Mouse (Mus musculus): ENCODE data around the gene Csnk1g1.

Csnk1g1 gene

GRCm38 (mm10) chr9:65908394-65909300, at the start of gene Csnk1g1, which contains the start of gene Trip4:
TSS of gene Csnk1g1 (plus strand) at chr9:65908924.
TSS of gene Trip4 (minus strand) at chr9:65908794.
- DNase-seq (ENCODE audit: low spot score), result peak; percentile 97

GRCm38 (mm10) chr9:65859656-65860055, 49.1 kb upstream of the Csnk1g1 start:
- no peak for DNase-seq (ENCODE audit: low spot score)

DNA sequence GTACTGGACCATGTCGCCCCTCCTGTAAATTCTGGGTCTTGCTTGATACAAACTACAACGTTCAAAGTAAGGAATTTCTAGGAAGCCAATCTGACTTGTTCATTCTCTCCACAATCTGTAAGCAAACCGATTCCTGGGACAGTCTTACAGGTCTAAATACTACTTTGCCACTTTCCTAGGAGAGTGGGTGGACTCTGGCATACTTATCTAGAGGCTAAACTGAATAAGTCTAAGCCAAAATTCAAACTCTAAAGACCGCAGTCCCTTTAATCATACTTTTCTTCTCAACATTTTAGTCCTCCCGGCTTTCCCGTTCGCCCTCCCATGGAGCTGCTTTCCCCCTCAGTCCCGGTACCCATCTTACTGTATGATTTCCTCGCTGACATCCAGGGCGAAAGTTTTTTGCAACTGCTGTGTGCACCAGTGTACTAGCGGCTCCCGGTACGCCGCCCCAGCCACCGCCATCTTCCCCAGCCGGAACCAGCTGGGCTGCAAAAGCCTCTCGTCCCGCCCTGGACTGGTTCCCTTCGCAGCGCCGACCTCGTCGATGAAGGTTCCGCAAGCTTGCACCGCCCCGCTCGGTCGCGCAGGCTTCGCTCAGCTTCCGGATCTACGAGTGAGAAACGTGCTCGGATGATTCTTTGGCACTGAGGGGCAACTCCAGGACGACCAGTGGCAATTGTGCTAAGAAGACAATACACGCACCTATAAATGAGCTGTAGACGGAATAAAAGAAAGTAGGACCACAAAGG, 24.0 kb upstream of the Csnk1g1 start:
- DNase-seq (ENCODE audit: low spot score), result peak; percentile 88

- DNase-seq (ENCODE audit: low spot score), result peak; percentile 68
These were observed 18.5 kb upstream of the Csnk1g1 start, which contains the start of gene Pclaf for GRCm38 (mm10) chr9:65890143-65890628. TSS of gene Pclaf (plus strand) at chr9:65890237.

- DNase-seq (ENCODE audit: low spot score), result no peak
These were observed 17.6 kb upstream of the Csnk1g1 start for GRCm38 (mm10) chr9:65891126-65891525.

DNA sequence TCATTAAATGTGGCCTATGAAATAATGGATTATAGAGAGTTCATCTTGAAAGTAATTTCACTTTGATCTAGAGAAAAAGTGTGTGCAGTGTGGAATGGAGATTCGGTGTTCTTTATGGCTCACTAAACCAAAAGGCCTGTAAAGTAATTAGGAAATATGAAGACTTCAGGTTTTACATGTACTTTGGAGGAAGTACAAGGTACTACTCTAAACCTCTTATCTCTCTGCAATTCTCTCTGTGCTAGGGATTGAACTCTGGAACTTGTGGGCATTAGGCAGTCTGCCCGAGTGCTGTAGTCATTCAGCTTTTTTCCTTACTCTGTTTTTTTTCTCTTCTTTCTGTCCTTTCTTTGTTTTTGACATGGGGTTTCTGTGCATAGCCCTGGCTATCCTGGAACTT, 11.7 kb upstream of the Csnk1g1 start:
- no peak for DNase-seq (ENCODE audit: low spot score)

- no peak for DNase-seq (ENCODE audit: low spot score)
These were observed 5.8 kb upstream of the Csnk1g1 start for GRCm38 (mm10) chr9:65902879-65903278.

DNA sequence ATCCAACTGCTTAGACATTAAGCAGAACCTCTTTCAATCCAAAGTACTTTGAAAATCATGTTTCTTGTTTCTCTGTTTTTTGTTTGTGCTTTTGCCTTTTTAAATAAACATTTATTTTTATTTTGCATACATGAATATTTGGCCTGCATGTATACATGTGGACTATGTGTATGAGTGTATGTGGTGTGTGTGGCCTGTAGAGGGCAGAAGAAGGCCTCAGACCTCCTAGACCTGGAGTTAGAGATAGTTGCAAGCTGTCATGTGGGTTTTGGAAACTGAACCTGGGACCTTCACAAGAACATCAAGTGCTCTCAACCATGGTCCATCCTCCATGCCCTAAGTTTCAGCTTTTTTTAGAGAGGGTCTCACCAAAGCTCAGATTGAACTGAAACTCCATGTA, 5.3 kb upstream of the Csnk1g1 start:
- DNase-seq (ENCODE audit: low spot score), result no peak

DNA sequence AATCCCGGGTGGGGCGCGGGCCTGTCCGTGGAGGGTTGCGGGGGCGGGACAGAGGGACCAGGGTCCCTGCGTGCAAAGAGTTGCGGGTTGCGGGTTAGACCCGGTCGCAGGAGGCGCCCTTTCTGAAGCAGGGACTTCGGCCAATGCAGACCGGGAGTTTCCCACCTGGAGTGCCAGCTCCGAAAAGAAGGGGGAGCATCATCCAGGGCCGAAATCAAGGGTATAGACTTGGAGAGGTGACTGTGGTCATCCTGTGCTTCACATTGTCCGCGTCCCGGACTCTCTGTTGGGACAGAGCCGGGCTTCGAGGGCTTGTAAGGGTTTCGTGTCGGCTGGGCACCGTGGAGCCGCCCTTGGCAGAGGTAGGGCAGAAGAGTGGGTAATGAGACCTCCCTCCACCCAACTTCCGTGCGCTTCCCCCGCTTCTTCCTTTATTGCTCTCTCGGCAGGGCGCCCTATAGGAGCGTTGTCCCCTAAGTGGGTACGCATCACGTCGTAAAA, 627 bp downstream of the Csnk1g1 start:
- DNase-seq (ENCODE audit: low spot score), result peak; percentile 50

DNA sequence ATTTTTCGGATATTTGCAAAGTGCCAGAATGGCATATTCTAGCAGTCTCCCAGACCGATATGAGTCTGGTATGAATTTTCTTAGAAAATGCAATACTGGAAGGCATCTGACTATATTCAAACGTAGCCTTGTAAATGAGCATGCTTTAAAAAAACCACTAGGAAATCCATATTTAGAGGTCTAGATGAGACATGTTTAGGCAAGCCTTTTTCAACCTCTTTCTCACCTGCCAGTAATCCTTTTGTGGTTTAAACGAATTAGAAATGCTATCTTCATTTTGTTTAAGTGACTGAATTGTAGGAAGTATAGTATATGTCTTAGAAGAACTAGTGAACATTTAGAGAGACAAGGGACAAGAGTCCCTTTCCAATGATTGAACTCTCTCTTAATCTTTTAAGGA, 1.1 kb downstream of the Csnk1g1 start:
- no peak for DNase-seq (ENCODE audit: low spot score)

- no peak for DNase-seq (ENCODE audit: low spot score)
These were observed 5.3 kb downstream of the Csnk1g1 start for GRCm38 (mm10) chr9:65913976-65914375.

DNA sequence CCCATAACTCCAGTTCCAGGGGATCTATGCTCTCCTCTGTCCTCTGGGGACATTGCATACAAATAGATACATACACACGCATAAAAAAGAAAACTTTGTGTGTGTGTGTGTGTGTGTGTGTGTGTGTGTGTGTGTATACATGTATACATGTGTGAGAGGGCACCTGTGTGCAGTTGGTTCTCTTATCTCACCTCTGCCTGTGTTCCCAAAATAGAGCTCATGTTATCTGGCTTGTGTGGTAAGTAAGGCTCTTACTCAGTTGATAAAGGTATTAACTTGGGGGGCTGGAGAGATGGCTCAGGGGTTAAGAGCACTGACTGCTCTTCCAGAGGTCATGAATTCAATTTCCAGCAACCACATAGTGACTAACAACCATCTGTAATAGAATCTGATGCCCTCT, 8.3 kb downstream of the Csnk1g1 start:
- DNase-seq (ENCODE audit: low spot score), result no peak

GRCm38 (mm10) chr9:65928456-65928855, 19.7 kb downstream of the Csnk1g1 start:
- DNase-seq (ENCODE audit: low spot score), result no peak

GRCm38 (mm10) chr9:65929826-65930225, 21.1 kb downstream of the Csnk1g1 start:
- no peak for DNase-seq (ENCODE audit: low spot score)

DNA sequence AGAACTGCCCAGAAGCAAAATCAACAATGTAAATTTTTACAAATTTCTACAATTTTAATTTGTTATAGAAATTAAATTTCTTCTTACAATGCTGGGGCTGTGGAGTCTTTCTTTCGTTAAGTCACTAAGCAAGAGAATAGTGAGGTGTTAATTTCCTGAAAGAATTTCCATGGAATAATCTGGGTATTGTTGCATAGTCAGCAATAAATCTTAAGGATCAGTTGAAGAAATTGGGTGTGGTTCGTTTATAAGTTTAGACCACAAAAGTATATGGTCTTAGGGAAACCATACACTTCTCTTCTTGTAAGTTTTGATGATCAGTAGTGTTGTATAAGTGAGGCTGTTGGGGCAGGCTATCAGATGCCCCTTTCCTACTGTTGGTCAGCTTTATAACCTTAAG, 28.8 kb downstream of the Csnk1g1 start:
- no peak for DNase-seq (ENCODE audit: low spot score)

GRCm38 (mm10) chr9:65951082-65951587, 42.4 kb downstream of the Csnk1g1 start:
- no peak for DNase-seq (ENCODE audit: low spot score)

- no peak for DNase-seq (ENCODE audit: low spot score)
These were observed 61.3 kb downstream of the Csnk1g1 start for GRCm38 (mm10) chr9:65970009-65970408.

- DNase-seq (ENCODE audit: low spot score), result no peak
These were observed 64.5 kb downstream of the Csnk1g1 start for GRCm38 (mm10) chr9:65973206-65973605.

DNA sequence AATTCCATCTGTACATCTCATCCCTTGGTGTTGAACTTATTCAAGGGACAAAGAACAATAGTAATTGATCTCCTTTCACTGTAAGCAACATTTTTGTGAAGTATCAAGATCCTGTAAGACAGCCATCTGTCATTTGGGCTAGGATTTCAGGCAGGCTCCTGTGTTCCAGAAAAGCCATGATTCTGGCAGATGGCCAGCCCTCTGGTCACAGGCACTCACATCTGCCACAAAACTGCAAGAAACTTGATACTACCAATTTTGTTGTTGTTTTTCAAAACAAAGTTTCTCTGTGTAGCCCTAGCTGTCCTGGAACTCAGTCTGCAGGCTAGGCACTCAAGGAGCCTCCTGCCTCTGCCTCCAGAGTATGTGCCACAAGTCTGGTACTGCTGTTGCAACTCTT, 67.2 kb downstream of the Csnk1g1 start:
- DNase-seq (ENCODE audit: low spot score), result peak; percentile 59

DNA sequence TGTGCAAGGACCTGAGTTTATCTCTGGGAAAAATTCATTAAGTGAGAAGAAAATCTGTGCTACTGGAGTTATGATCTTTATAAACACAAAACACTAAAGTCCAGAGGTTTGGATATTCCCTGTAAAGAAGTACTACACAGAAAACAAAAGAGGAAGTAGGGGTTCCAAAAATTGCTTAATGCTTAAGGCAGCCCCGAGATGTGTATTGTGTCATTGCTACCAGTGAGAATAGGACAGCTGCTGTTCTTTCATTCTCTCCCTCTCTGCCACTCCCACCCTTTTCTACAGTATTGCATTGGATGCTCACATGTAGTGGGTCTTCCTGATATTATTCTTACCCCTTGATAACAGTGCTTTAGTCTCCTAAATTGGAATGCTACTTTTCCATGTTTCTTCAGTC, 74.1 kb downstream of the Csnk1g1 start:
- no peak for DNase-seq (ENCODE audit: low spot score)

DNA sequence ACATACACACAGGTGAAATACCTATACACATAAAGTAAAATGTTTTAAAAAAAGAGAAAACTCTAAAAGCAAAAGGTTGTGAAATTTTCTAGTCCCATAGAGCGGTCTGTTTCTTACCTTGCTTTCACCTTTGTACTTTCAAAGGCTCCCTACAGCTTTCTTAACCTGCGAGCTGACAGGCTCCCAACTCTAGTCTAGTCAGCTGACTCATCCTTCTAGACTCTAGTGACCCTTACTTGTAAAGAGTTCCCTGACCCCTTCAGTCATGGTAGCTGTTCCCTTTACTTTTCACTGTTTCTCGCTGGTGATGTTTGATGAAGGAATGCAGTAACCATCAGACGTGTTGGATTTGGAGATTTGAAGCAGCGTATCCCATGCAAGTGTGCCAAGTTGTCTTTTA, 78.3 kb downstream of the Csnk1g1 start:
- DNase-seq (ENCODE audit: low spot score), result no peak

DNA sequence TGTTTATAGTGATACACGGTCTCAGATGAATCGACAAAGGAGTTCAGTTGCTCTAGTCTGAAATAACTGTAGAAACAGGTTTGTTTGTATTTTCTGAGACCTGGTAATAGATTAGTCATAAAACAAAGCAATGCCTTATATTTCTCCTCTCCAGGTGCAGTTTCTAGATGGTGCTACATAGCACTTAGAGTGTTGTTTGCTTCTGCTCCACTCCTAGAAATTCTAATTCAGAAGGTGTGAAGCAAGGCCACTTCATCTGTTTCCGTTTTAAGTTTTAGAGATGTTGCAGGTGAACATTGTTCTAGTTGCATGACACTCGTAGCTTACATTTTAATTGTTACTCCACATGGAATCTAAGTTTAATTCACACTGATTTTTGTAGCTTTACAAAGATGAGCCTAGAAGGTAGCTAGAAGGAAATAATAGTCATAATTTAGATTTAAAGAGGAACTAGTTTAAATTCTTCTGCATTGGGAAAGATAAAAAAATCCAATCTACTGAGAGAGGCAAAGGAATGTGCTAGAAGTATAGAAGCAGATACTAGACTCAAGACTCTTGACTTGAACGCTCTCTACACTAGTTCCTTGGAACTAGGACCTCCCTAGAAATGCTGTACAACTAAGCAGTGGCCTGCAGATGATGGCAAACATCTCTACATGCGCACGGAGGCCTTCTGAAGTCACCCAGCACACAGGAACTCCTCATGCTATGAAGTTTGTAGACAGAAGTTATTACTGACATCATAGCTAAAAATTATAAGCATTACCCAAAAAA, 87.1 kb downstream of the Csnk1g1 start:
- DNase-seq (ENCODE audit: low spot score), result no peak
